Mouse (Mus musculus) heart, adult 9 months (tissue): ENCODE measurements around the gene Gpr137.
A peak's percentile ranks its signal among the peaks of the same experiment; 100 is the strongest.

ENCODE experiments used
- DNase-seq, 2 experiments: peaks; one replicate each; pipeline ENCODE4 v3.0.0; 2022; ENCODE audit warnings: low spot score in 2 of 2

Gpr137 gene

DNA sequence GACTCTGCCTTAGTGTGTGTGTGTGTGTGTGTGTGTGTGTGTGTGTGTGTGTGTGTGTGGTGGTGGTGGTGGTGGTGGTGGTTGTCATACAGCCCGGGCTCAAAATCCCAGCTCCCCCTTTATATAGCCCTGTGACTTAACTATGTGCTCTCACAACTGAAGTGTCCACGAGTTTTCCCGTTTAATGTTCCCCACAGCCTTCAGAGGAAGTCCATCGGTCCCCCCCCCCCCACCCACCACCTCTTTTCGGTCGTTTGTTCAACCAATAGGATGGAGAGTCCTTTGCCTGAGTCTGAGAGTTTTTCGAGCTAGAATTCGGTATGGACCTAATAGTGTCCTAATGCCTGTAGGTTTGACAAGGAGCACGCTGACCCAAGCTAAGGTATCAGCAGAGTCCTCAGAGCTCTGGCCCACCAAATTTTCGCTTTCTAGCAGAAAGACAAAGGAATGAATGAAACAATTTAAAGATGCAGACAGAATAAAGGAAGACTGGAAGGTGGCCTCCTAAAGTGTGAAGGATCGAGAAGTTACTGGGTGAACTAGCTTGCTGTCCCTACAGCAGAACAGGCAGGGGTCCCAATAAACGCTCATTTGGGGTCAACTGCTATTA, 31.4 kb upstream of the Gpr137 start:
- DNase-seq: no peak

DNA sequence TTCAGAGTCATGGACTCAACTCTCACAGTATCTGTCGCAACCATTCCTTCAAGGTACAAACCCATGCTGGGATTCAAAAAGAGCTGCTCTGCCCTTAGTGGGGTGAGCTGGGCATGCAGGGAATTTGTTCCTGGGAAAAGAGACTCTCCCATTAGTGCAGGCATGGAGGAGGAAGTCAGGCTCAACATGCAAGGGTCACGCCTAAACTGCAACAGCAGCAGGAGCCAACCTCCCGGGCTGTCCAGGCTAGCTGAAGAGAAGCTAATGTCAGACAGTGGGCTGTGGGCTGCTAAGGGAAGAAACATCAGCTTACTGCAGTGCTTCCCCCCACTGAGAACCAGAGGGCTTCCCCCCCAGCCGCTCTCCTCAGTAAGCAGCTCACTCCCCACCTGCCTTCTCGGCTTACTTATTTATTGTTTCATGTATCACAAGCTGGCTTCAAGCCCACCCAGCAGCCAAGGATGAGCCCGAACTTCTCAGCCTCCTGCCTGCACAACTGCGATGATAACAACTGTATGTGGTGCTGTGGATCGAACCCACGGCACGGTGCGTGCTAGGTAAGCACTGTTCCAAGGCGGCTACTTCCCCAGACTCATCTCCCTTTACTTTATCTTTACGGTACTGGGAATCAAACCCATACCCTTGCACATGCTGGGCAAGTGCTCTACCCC, 30.1 kb upstream of the Gpr137 start:
- DNase-seq: no peak

DNA sequence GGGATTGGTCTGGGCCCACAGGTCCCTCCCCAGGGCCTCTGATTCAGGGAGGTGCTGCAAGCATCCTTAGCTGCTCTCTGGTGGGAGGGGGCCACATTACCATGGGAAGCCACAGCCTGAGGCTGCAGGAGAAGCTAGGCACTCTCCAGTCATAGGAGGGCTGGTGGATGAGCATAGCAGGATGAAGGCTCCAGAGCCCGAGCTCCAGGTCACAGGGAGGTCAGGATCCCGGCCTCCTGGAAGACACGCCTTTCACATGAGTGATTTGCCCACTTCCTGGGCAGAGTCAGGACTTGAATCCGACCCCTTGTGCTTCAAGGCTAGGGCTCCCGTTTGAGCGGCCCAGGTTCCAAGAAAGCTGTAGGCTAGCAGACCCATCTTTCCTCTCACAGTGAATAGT, 29.4 kb upstream of the Gpr137 start:
- no peak for DNase-seq

GRCm38 (mm10) chr19:6970460-6971085, 28.3 kb upstream of the Gpr137 start:
- no peak for DNase-seq

DNA sequence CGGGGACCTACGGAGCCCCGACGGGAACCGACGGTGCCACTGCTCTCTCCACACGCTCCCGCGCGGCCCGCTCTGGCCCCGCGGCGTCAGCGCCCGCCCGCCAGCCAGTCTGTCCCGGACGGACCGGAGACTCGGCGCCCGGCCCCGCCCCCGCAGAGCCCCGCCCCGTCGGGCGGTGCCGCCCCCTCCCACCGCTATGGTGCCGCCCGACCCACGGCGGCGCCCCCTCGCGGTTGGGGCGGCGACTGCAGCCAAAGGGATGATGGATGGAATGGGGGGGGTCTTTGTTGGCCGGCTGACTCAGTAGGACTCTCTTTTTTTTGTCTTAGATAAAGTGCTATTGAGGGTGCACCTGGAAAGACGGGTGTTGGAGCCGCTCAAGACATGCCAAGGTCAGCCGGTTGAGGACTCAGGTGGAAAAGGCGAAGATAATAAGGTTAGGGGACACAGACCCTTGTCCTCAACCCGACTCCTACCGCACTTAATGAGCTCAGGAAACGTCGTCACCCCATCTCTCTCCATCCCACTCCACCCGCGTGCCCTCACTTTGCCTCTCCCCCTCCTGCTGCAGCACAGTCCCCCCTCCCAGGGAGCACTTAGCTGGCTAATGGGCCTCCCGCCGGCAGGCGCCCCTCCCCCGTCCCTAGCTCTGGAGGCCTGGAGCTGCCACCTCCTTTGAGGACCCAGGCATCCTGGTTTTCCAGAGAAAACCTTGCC, 27.5 kb upstream of the Gpr137 start:
- peak; percentile 71 to 78 for DNase-seq

- peak in 1 of 2 experiments; percentile 35 for DNase-seq
Observed at GRCm38 (mm10) chr19:6969291-6969664, 27.0 kb upstream of the Gpr137 start.

DNA sequence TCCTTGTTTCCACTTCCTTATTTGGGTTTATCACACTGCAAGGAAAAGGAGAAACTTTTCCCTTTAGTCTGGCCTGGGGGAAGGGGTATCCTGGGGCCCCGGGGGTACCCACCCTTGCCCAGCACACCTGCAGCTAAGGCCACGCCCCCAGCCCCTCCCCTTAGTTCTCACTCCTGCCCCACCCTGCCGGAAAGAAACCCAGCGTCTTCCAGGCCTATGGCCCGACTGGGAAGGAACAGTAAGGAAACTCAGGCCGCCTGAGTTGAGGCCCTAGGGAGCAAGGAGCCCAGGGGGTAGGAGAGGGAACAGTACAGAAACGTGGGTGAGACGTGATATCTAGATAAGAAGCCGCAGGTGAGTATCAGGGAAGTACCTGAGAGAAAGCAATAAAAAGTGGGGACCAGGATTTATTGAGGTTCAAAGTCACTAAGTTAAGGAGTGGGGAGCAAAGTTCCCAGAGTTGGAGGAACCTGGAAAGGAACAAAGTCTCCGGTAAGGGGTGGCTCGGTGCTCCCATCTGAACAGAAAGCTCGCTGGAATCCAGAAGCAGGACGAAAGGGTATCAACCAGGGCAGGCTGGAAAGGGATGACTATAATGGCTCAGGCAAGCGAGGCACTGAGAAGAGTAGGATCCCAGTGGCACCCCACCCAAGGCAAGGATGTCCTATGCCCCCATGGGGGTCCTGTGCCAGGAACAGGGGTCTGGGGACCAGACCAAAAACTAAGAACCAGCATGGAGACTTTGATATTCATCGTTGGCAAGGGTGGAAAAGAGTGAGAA, 26.4 kb upstream of the Gpr137 start:
- no peak for DNase-seq

- no peak for DNase-seq
Observed at GRCm38 (mm10) chr19:6956461-6956860, 14.2 kb upstream of the Gpr137 start.

DNA sequence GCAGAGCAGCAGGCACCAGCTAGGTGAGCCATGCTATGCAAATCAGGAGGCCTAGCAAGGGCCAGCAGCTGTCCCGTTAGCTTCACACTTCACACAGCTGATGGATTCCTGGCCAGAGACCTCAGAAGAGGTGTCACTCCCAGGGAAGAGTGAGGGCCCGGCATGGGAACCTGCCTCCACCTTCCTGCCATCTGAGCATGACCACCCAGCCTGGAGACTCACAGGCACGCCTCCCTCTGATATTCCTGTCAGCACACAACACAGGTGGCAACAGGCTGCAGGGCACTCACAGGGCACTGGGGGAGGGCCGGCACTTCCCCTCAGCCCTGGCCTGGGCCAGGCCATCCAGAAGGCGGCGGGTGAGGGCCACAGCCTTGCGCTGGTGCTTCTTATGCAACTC, 13.1 kb upstream of the Gpr137 start:
- DNase-seq: peak in 1 of 2 experiments; percentile 54

- DNase-seq: no peak
Observed at GRCm38 (mm10) chr19:6954046-6954445, 11.8 kb upstream of the Gpr137 start.

- DNase-seq: peak; percentile 67 to 78
Observed at GRCm38 (mm10) chr19:6952712-6953037, 10.4 kb upstream of the Gpr137 start.

GRCm38 (mm10) chr19:6951994-6952711, 9.9 kb upstream of the Gpr137 start:
- DNase-seq: peak; percentile 89 to 92

- DNase-seq: peak; percentile 98 to 99
Observed at GRCm38 (mm10) chr19:6951381-6951968, 9.2 kb upstream of the Gpr137 start.

DNA sequence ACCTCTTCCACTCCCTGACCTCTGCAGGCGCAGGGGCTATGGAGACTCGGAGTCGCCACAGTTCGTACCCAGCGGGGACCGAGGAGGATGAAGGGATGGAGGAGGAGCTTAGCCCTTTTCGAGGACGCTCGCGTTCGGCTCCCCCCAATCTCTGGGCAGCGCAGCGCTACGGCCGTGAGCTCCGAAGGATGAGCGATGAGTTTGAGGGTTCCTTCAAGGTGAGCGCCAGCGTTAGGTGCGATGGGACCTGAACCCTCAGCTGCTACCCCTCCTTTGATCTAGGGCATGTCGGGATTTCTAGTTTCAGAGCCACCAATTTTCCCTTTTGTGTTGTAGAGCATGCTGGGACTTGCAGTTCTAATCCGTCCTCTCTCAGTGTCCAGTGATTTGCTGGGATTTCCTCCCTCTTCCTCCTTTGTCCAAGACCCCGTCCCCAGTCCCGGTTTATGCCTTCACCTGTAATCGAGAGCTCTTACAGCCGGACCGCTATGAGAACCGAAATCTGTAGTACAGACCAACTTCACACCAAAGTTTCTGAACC, 8.4 kb upstream of the Gpr137 start:
- peak; percentile 67 to 70 for DNase-seq

DNA sequence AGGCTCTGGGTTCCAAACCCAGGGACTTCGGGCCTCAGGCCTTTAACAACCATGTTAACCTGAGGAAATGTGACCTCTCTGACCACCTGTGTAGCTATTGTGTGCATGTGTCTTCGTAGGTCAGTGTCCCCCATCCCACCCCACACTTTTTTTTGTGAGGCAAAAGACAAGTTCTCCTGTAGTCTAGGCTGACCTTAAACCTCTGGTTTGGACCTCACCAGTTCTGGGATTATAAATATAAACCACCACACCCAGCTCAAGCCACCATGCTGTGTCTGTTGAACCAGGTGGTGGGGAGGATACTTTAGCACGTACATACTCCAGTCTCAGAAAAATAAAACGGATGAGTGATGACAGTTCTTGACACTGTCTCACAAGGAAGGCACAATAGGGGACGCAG, 7.7 kb upstream of the Gpr137 start:
- no peak for DNase-seq

- DNase-seq: no peak
Observed at GRCm38 (mm10) chr19:6949532-6949931, 7.3 kb upstream of the Gpr137 start.

DNA sequence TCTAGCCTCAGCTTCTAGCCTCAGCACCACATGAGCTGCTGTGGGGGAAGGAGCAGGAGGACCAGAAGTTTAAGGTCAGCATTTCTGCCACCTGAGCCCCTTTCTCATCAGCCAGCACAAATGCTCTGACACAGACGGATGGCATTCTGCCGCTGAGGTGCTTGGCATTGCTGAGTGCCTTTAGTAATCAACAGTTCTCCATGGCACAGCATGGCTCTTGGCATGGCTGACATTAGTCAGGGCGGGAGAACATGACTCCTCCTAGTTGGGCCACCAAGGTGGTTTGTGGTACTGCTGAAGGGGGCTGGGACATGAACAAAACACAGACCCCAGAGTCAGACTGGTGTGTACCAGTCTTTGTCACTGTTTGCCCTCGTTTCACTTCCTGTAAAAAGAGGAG, 5.9 kb upstream of the Gpr137 start:
- no peak for DNase-seq

GRCm38 (mm10) chr19:6947742-6948141, 5.5 kb upstream of the Gpr137 start:
- no peak for DNase-seq

DNA sequence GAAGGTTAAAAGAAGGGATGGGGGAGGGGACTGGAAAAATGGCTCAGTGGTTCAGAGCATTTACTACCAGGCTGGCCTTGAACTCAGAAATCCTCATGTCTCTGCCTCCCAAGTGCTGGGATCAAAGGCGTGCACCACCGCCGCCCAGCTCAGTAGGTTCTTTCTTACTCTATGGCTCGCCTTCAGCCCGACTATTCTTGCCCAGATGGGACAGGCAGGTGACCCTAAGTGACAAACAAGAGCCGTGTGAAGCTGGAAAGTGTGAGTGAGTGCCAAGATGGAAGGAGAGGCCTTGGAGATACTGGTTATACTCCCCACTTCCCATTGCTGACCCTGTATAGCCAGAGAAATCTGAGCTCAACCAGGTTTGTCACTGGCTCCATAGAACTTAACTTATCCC, 1.4 kb upstream of the Gpr137 start:
- DNase-seq: no peak

DNA sequence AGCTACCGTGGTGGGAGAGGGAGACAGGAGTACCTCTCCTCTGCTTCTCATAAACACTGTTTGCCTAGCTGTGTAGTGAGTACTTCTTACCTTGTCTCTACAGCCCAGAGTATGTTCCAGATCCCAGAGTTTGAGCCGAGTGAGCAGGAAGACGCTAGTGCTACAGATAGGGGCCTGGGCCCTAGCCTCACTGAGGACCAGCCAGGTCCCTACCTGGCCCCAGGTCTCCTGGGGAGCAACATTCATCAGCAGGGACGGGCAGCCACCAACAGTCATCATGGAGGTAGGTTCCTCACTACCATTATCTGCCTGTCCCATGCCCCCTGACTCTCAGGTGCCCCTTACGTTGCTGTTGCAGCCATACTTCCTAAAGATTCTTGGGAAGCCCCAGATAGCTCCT, 484 bp upstream of the Gpr137 start:
- DNase-seq: no peak
